Mouse (Mus musculus) hindbrain, embryonic 16.5 days (tissue): ENCODE measurements around the gene Dnajb2. TPM values are rescaled to one million over a fixed set of nuclear protein-coding genes. Genes with fewer than 3 reads are reported as not detected.

ENCODE experiments used
- ATAC-seq: fragments of 200-750 bp; cut with Nextera tagmentation; 2 replicates; pipeline ENCODE4 v1.8.0; 2017; ENCODE audit warnings: moderate TSS enrichment, moderate library complexity
- H3K27ac ChIP-seq: fragments of 300-500 bp; sonication (generic); 2 replicates; pipeline ENCODE4 v1.5.1; 2014; ENCODE audit warnings: low read depth, mild to moderate bottlenecking, control low read depth, low read length, moderate library complexity
- H3K27me3 ChIP-seq: fragments of 300-500 bp; sonication (generic); replicated peaks from 2 replicates; pipeline ENCODE4 v1.6.1; 2014; ENCODE audit warnings: low read length; ENCODE audit not compliant: control insufficient read depth, insufficient read depth
- H3K36me3 ChIP-seq: fragments of 300-500 bp; sonication (generic); 2 replicates; pipeline ENCODE4 v1.6.1; 2014; ENCODE audit warnings: mild to moderate bottlenecking, low read length, moderate library complexity, mixed read lengths; ENCODE audit not compliant: control insufficient read depth, insufficient read depth
- H3K4me1 ChIP-seq: fragments of 300-500 bp; sonication (generic); 2 replicates; pipeline ENCODE4 v1.6.1; 2014; ENCODE audit warnings: low read depth, low read length; ENCODE audit not compliant: control insufficient read depth, insufficient read depth
- H3K4me2 ChIP-seq: fragments of 300-500 bp; sonication (generic); 2 replicates; pipeline ENCODE4 v1.6.1; 2014; ENCODE audit warnings: mild to moderate bottlenecking, low read length, control low read depth, moderate library complexity
- H3K4me3 ChIP-seq: fragments of 300-500 bp; sonication (generic); 2 replicates; pipeline ENCODE4 v1.5.1; 2014; ENCODE audit warnings: mild to moderate bottlenecking, low read length, control low read depth, moderate library complexity
- H3K9ac ChIP-seq: fragments of 300-500 bp; sonication (generic); 2 replicates; pipeline ENCODE4 v1.6.1; 2014; ENCODE audit warnings: low read depth, mild to moderate bottlenecking, control low read depth, low read length, moderate library complexity
- H3K9me3 ChIP-seq: fragments of 300-500 bp; sonication (generic); 2 replicates; pipeline ENCODE4 v1.6.1; 2014; ENCODE audit warnings: mild to moderate bottlenecking, low read length, moderate library complexity; ENCODE audit not compliant: control insufficient read depth
- WGBS: fragments of 180-500 bp; shearing (Covaris S2); extraction: QIAGEN DNeasy Blood & Tissue Kit; methylation state at CpG from one replicate; pipeline ENCODE4 v1.1.7; 2014; 5-methylcytosine and 5-hydroxymethylcytosine counted together
- polyA plus RNA-seq: library from polyadenylated mRNA; unstranded; fragments of >200 nt; fragmentation: Nextera tagmentation; extraction: Ambion mirVana; gene quantifications from 2 replicates; pipeline ENCODE4 v1.2.1, GENCODE M21; 2015

Dnajb2 gene
- polyA plus RNA-seq, 1 experiment from 2014 or later, result 98.0 TPM

- Histone ChIP-seq H3K4me2 (no peak overlapping the region), H3K27me3 (no peaks in the 10 kb centered on the region), H3K9ac (no peak overlapping the region), H3K9me3 (no peaks in the 10 kb centered on the region), H3K4me1 (peaks cover 5% of the 10 kb centered on the region), H3K27ac (no peak overlapping the region), H3K4me3 (no peak overlapping the region), H3K36me3 (no peaks in the 10 kb centered on the region)
- ATAC-seq, result no peak
- WGBS, result 81% methylated on average over 16 of the region's 16 CpGs
Observed at GRCm38 (mm10) chr1:75253029-75253428, 16.8 kb downstream of the Dnajb2 start.

DNA sequence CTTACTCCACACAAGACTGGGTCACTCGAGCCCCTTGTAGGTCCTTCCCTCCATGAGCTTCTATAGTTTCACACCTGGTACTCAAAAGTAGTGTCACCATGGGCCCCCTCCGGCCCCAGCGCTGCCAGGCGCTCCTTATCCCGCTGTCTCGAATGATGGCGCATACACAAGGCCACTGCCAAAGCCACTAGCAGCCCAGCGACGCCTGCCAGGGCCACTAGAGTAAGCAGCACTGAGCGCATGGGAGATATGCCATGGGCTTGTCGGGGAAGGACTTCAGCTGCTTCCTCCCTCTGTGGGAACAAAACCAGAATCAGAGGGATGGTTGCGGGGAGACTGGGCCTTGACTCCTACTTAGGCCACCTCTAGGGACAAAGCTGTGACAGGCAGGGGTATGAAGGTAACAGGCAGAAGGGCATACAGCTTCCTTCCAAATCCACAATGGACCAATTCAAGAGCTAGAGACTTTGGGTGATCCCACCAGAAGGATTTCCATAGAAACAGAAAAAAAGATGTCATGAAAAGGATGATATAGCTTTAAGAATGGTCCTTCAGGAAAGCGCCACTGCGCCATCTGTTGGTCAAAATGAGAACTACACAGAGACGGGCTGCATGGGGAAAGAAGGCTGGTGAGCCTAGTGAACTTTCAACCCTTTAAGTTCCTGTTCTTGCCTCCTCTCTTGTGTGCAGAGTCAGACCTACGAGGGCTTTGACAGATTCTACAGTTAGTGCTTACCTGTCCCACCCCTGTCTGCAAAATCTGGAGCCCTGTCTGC, 17.8 kb downstream of the Dnajb2 start:
- H3K4me3 ChIP-seq, result no peak overlapping the region
- peaks cover 5% of the 10 kb centered on the region for H3K4me1 ChIP-seq
- no peaks in the 10 kb centered on the region for H3K27me3 ChIP-seq
- no peak overlapping the region for H3K4me2 ChIP-seq
- no peak overlapping the region for H3K9ac ChIP-seq
- ATAC-seq, result no peak
- peak overlapping the region; percentile 29; the same call in 1 of the 2 replicates for H3K27ac ChIP-seq
- 62% methylated on average over 16 of the region's 16 CpGs for WGBS
- no peaks in the 10 kb centered on the region for H3K9me3 ChIP-seq
- no peaks in the 10 kb centered on the region for H3K36me3 ChIP-seq

- Histone ChIP-seq H3K4me2 (no peak overlapping the region), H3K27ac (no peak overlapping the region), H3K36me3 (no peaks in the 10 kb centered on the region), H3K9ac (no peak overlapping the region; the same call in 1 of the 2 replicates), H3K4me1 (peaks cover 5% of the 10 kb centered on the region), H3K27me3 (no peaks in the 10 kb centered on the region), H3K9me3 (no peaks in the 10 kb centered on the region), H3K4me3 (no peak overlapping the region)
- ATAC-seq, result no peak
- WGBS, result 40% methylated on average over 8 of the region's 8 CpGs
Observed at GRCm38 (mm10) chr1:75254625-75255013, 18.4 kb downstream of the Dnajb2 start.

DNA sequence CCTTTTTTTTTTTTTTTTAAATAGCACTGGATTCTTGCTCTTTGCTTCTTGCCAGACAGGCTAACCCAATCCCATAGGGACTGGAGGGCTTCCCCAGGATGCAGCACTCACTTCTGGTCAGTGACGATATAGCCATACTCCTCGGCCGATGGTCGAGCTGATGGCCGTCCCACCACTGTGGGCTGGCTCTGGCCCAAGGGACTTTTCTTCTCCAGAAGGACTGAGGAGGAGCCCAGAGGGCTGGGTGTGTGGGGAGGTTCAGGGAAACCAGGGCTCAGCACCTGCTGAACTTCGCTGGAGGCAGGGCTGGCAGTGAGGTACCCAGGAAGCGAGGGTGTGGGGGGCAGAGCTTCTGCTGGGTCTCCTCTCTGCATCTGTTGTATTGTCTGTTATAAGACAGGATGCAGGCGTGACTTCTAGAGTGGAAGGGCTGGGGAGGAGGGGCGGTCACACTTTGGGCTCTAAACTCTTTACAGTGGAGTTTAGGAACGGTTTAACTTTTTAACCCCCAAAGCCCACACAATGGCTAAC, 19.4 kb downstream of the Dnajb2 start:
- Histone ChIP-seq H3K27ac (no peak overlapping the region), H3K4me2 (no peak overlapping the region), H3K4me3 (no peak overlapping the region), H3K36me3 (no peaks in the 10 kb centered on the region), H3K27me3 (no peaks in the 10 kb centered on the region), H3K9ac (no peak overlapping the region), H3K4me1 (peaks cover 5% of the 10 kb centered on the region), H3K9me3 (no peaks in the 10 kb centered on the region)
- 73% methylated on average over 10 of the region's 10 CpGs for WGBS
- ATAC-seq, result no peak

- Histone ChIP-seq H3K4me3 (no peak overlapping the region), H3K4me2 (no peak overlapping the region), H3K4me1 (no peaks in the 10 kb centered on the region; the same call in 1 of the 2 replicates), H3K36me3 (no peaks in the 10 kb centered on the region), H3K27me3 (peaks cover 3% of the 10 kb centered on the region; the same call in 1 of the 2 replicates), H3K9me3 (no peaks in the 10 kb centered on the region), H3K9ac (no peak overlapping the region), H3K27ac (no peak overlapping the region)
- ATAC-seq, result no peak
Observed at GRCm38 (mm10) chr1:75261278-75261677, 25.1 kb downstream of the Dnajb2 start.

- ATAC-seq, result peak; percentile 76
- Histone ChIP-seq H3K27ac (peak overlapping the region; percentile 64; the same call in 1 of the 2 replicates), H3K4me3 (peak overlapping the region; percentile 71), H3K9ac (peak overlapping the region; percentile 76), H3K36me3 (no peaks in the 10 kb centered on the region), H3K9me3 (no peaks in the 10 kb centered on the region), H3K4me2 (peak overlapping the region; percentile 56), H3K27me3 (peaks cover 3% of the 10 kb centered on the region; the same call in 1 of the 2 replicates), H3K4me1 (no peaks in the 10 kb centered on the region; the same call in 1 of the 2 replicates)
- 1% methylated on average over 40 of the region's 40 CpGs for WGBS
Observed at GRCm38 (mm10) chr1:75262969-75263951, 27.1 kb downstream of the Dnajb2 start.

- peak within 1 kb of the TSS; percentile 76 for H3K9ac ChIP-seq
- peak within 1 kb of the TSS; percentile 64; the same call in 1 of the 2 replicates for H3K27ac ChIP-seq
- peak; percentile 92 for ATAC-seq
- H3K4me1 ChIP-seq, result no peaks in the 10 kb centered on the region; the same call in 1 of the 2 replicates
- peak within 1 kb of the TSS; percentile 71 for H3K4me3 ChIP-seq
- peak within 1 kb of the TSS; percentile 56 for H3K4me2 ChIP-seq
- no peaks in the 10 kb centered on the region for H3K9me3 ChIP-seq
- peaks cover 3% of the 10 kb centered on the region; the same call in 1 of the 2 replicates for H3K27me3 ChIP-seq
- H3K36me3 ChIP-seq, result no peaks in the 10 kb centered on the region
- 10% methylated on average over 29 of the region's 32 CpGs for WGBS
Observed at GRCm38 (mm10) chr1:75264091-75264880, 28.1 kb downstream of the Dnajb2 start, which contains the start of gene Ptprn. Gene Ptprn, minus strand, starts transcription at chr1:75264502.
